Mouse (Mus musculus) limb, embryonic 14.5 days (tissue): ENCODE data around the gene Marcks. TPM values are rescaled to one million over a fixed set of nuclear protein-coding genes. Genes with fewer than 3 reads are reported as not detected.

Source experiments
- ATAC-seq: fragments of 200-750 bp; cut with Nextera tagmentation; 2 replicates; pipeline ENCODE4 v1.8.0; 2017; ENCODE audit warnings: low read depth, moderate number of reproducible peaks, moderate TSS enrichment; ENCODE audit not compliant: low FRiP score
- DNase-seq: peaks from one replicate; pipeline ENCODE4 v3.0.0-alpha.2; 2015; ENCODE audit warnings: low spot score
- H3K27ac ChIP-seq: fragments of 300-500 bp; sonication (generic); replicated peaks from 2 replicates; pipeline ENCODE4 v1.5.1; 2014; ENCODE audit warnings: low read depth, mild to moderate bottlenecking, low read length, moderate library complexity, mixed read lengths
- H3K27me3 ChIP-seq: fragments of 300-500 bp; sonication (generic); 2 replicates; pipeline ENCODE4 v1.6.1; 2014; ENCODE audit warnings: low read length, mixed read lengths; ENCODE audit not compliant: control insufficient read depth, insufficient read depth
- H3K36me3 ChIP-seq: fragments of 300-500 bp; sonication (generic); 2 replicates; pipeline ENCODE4 v1.6.1; 2014; ENCODE audit warnings: mild to moderate bottlenecking, low read length, moderate library complexity, mixed read lengths; ENCODE audit not compliant: control insufficient read depth, insufficient read depth
- H3K4me1 ChIP-seq: fragments of 300-500 bp; sonication (generic); 2 replicates; pipeline ENCODE4 v1.6.1; 2014; ENCODE audit warnings: antibody characterized with exemption, low read length, mixed read lengths; ENCODE audit not compliant: control insufficient read depth, insufficient read depth
- H3K4me2 ChIP-seq: fragments of 300-500 bp; sonication (generic); replicated peaks from 2 replicates; pipeline ENCODE4 v1.6.1; 2014; ENCODE audit warnings: low read depth, mild to moderate bottlenecking, low read length, moderate library complexity; ENCODE audit not compliant: severe bottlenecking
- H3K4me3 ChIP-seq: fragments of 300-500 bp; sonication (generic); replicated peaks from 2 replicates; pipeline ENCODE4 v1.5.1; 2014; ENCODE audit warnings: low read length
- H3K9ac ChIP-seq: fragments of 300-500 bp; sonication (generic); 2 replicates; pipeline ENCODE4 v1.6.1; 2014; ENCODE audit warnings: mild to moderate bottlenecking, low read depth, low read length, moderate library complexity; ENCODE audit not compliant: severe bottlenecking
- H3K9me3 ChIP-seq: fragments of 300-500 bp; sonication (generic); 2 replicates; pipeline ENCODE4 v1.6.1; 2016; ENCODE audit warnings: low read length; ENCODE audit not compliant: control insufficient read depth
- POLR2A ChIP-seq: fragments of 200-500 bp; IDR thresholded peaks from 2 replicates; pipeline ENCODE4 v1.8.0; 2012; ENCODE audit warnings: inconsistent platforms, mild to moderate bottlenecking, moderate library complexity, borderline replicate concordance; ENCODE audit not compliant: insufficient read depth, insufficient read length; ENCODE audit errors: extremely low read depth
- WGBS: fragments of 180-500 bp; shearing (Covaris S2); extraction: QIAGEN DNeasy Blood & Tissue Kit; methylation state at CpG from one replicate; pipeline ENCODE4 v1.1.7; 2014; 5-methylcytosine and 5-hydroxymethylcytosine counted together
- polyA plus RNA-seq, 2 experiments: library from polyadenylated mRNA; depleted of rRNA in 1 of 2; stranded (reverse) in 1 of 2; unstranded in 1 of 2; fragments of >200 nt; fragmentation: Nextera tagmentation in 1 of 2; extraction: Ambion mirVana in 1 of 2; gene quantifications; 2 replicates each; pipeline versions ENCODE4 v1.2.1 to v1.2.3; 2012 to 2014

Marcks gene
- polyA plus RNA-seq, 2 experiments = 202 to 265 TPM

- H3K27ac ChIP-seq = peak overlapping the region; percentile 100
- H3K4me3 ChIP-seq = peak overlapping the region; percentile 78
- peak; percentile 58 for DNase-seq
- no peaks in the 10 kb centered on the region for H3K27me3 ChIP-seq
- H3K9me3 ChIP-seq = no peaks in the 10 kb centered on the region
- WGBS = under 1% methylated on average over 73 of the region's 99 CpGs
- no peak for ATAC-seq
- H3K36me3 ChIP-seq = peaks cover 43% of the 10 kb centered on the region
- H3K9ac ChIP-seq = peak overlapping the region; percentile 99
- H3K4me1 ChIP-seq = peaks cover 8% of the 10 kb centered on the region; the same call in 1 of the 2 replicates
- H3K4me2 ChIP-seq = peak overlapping the region; percentile 61
- TF ChIP-seq POLR2A = no peak
Measured at GRCm38 (mm10) chr10:37135951-37136751, 2.6 kb downstream of the Marcks start.

GRCm38 (mm10) chr10:37133876-37134708 lies 4.6 kb downstream of the Marcks start:
- no peak for ATAC-seq
- H3K27ac ChIP-seq = no peak overlapping the region
- peak overlapping the region; percentile 47; the same call in 1 of the 2 replicates for H3K9ac ChIP-seq

GRCm38 (mm10) chr10:37132671-37133070 lies 6.0 kb downstream of the Marcks start:
- no peaks in the 10 kb centered on the region for H3K9me3 ChIP-seq
- H3K4me2 ChIP-seq = no peak overlapping the region
- H3K27me3 ChIP-seq = no peaks in the 10 kb centered on the region
- TF ChIP-seq POLR2A = no peak
- 90% methylated on average over 4 of the region's 4 CpGs for WGBS
- no peak overlapping the region for H3K9ac ChIP-seq
- peaks cover 8% of the 10 kb centered on the region; the same call in 1 of the 2 replicates for H3K4me1 ChIP-seq
- DNase-seq (no peak), ATAC-seq (no peak)
- H3K27ac ChIP-seq = no peak overlapping the region
- peaks cover 43% of the 10 kb centered on the region for H3K36me3 ChIP-seq
- H3K4me3 ChIP-seq = no peak overlapping the region

More at GRCm38 (mm10) chr10:37133876-37134708, 4.6 kb downstream of the Marcks start:
- peak; percentile 49 for DNase-seq
- H3K9me3 ChIP-seq = no peaks in the 10 kb centered on the region
- 87% methylated on average over 4 of the region's 4 CpGs for WGBS
- peaks cover 43% of the 10 kb centered on the region for H3K36me3 ChIP-seq
- H3K4me2 ChIP-seq = peak overlapping the region; percentile 61
- TF ChIP-seq POLR2A = no peak
- H3K4me3 ChIP-seq = peak overlapping the region; percentile 78; the same call in 1 of the 2 replicates
- H3K4me1 ChIP-seq = peaks cover 8% of the 10 kb centered on the region; the same call in 1 of the 2 replicates
- H3K27me3 ChIP-seq = no peaks in the 10 kb centered on the region

- TF ChIP-seq POLR2A = no peak
- Histone ChIP-seq H3K36me3 (peaks cover 25% of the 10 kb centered on the region), H3K27me3 (no peaks in the 10 kb centered on the region), H3K9me3 (no peaks in the 10 kb centered on the region), H3K4me2 (no peak overlapping the region), H3K4me1 (peaks cover 3% of the 10 kb centered on the region; the same call in 1 of the 2 replicates), H3K9ac (no peak overlapping the region), H3K27ac (no peak overlapping the region), H3K4me3 (no peak overlapping the region)
- ATAC-seq (no peak), DNase-seq (no peak)
- WGBS = 93% methylated on average over 3 of the region's 3 CpGs
Measured at GRCm38 (mm10) chr10:37129652-37130051, 9.1 kb downstream of the Marcks start.

- no peaks in the 10 kb centered on the region for H3K4me1 ChIP-seq
- ATAC-seq (no peak), DNase-seq (no peak)
- no peak overlapping the region for H3K4me2 ChIP-seq
- H3K4me3 ChIP-seq = no peak overlapping the region
- no peaks in the 10 kb centered on the region for H3K36me3 ChIP-seq
- no peak overlapping the region for H3K9ac ChIP-seq
- WGBS = 70% methylated on average over 2 of the region's 2 CpGs
- no peaks in the 10 kb centered on the region for H3K9me3 ChIP-seq
- H3K27me3 ChIP-seq = no peaks in the 10 kb centered on the region
- no peak overlapping the region for H3K27ac ChIP-seq
- no peak for TF ChIP-seq POLR2A
Measured at GRCm38 (mm10) chr10:37115329-37115728, 23.4 kb downstream of the Marcks start.
